Mouse (Mus musculus): ENCODE data around the gene Tmx1. TPM values are rescaled to one million over a fixed set of nuclear protein-coding genes. Genes with fewer than 3 reads are reported as not detected.
A peak's percentile ranks its signal among the peaks of the same experiment; 100 is the strongest.

The Tmx1 gene
- total and polyA plus RNA-seq, 3 experiments, result 11.5 to 140 (median 86.5) TPM

DNA sequence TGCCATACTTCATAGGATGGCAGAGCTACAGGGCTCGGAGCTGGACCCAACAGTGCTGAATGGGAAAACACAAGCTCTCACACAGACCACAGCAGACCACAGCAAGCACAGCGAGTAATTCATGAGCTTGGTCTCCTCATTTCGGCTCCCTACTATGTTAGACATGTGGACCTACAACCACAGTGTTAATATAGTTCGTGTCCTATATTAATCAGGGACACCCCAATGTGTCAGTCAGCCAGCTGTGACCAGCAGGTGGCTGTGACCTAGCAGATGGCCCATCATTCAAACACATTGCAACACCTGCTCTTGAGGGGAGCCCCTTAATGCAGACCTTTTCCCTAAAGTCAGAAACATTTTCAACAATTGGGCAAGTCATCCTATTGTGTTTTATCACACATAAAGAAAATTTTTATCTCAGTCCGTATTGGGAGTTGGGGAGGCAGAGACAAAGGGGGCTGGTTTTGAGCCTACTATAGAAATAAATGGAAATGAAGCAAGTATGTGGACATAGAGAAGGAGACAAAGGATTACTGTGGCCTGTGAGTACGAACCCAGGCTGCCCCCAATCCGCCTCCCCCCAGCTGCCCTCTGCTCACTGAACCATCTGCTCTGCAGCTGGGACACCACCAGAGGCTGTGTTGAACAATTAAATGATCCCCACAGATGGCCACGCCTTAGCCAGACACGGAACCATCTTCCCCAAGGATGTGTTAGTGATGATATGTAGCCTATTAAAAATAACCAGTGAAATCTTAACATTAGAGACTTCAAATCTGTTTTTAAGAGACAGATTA, 30.4 kb upstream of the Tmx1 start:
- Histone ChIP-seq H3K4me3 (ENCODE audit: low read depth, low read length) (no peak overlapping the region), H3K9me3 (replicated peaks) (no peaks in the 10 kb centered on the region), H3K4me1 (ENCODE audit: insufficient read depth, low read depth, low read length) (no peaks in the 10 kb centered on the region), H3K36me3 (replicated peaks) (no peaks in the 10 kb centered on the region), H3K27me3 (ENCODE audit: insufficient read depth, low read length) (peaks cover 25% of the 10 kb centered on the region)
- DNase-seq (ENCODE audit: low spot score) (no peak), ATAC-seq (ENCODE audit: extremely low read depth, insufficient number of reproducible peaks, low FRiP score, poor library complexity, severe bottlenecking) (no peak)
- TF ChIP-seq TAL1 (conservative IDR thresholded peaks at IDR 0.05; ENCODE audit: low read depth, low read length), result no peak
- no peak for TF ChIP-seq CTCF (IDR thresholded peaks at IDR 0.05; ENCODE audit: low read depth, low read length)
- TF ChIP-seq GATA1 (IDR thresholded peaks at IDR 0.05; ENCODE audit: borderline replicate concordance, low read length), result no peak
- no peak for TF ChIP-seq POLR2AphosphoS5 (IDR thresholded peaks at IDR 0.05; ENCODE audit: insufficient replicate concordance, low read depth, low read length)
- no peak for TF ChIP-seq GATA2 (IDR thresholded peaks at IDR 0.05; ENCODE audit: borderline replicate concordance, low read depth, low read length)

- peaks cover 21% of the 10 kb centered on the region for H3K27me3 ChIP-seq (ENCODE audit: insufficient read depth, low read length)
- no peak for TF ChIP-seq TAL1 (conservative IDR thresholded peaks at IDR 0.05; ENCODE audit: low read depth, low read length)
- no peak for TF ChIP-seq POLR2AphosphoS5 (IDR thresholded peaks at IDR 0.05; ENCODE audit: insufficient replicate concordance, low read depth, low read length)
- no peak for TF ChIP-seq CTCF (IDR thresholded peaks at IDR 0.05; ENCODE audit: low read depth, low read length)
- TF ChIP-seq GATA1 (IDR thresholded peaks at IDR 0.05; ENCODE audit: borderline replicate concordance, low read length), result no peak
- TF ChIP-seq GATA2 (IDR thresholded peaks at IDR 0.05; ENCODE audit: borderline replicate concordance, low read depth, low read length), result no peak
- no peak overlapping the region for H3K4me3 ChIP-seq (ENCODE audit: low read depth, low read length)
- no peak for DNase-seq (ENCODE audit: low spot score)
- ATAC-seq (ENCODE audit: extremely low read depth, insufficient number of reproducible peaks, low FRiP score, poor library complexity, severe bottlenecking), result no peak
- no peaks in the 10 kb centered on the region for H3K36me3 ChIP-seq (replicated peaks)
- H3K4me1 ChIP-seq (ENCODE audit: insufficient read depth, low read depth, low read length), result no peaks in the 10 kb centered on the region; the same call in 1 of the 2 replicates
- no peaks in the 10 kb centered on the region for H3K9me3 ChIP-seq (replicated peaks)
These were observed 25.0 kb upstream of the Tmx1 start for GRCm38 (mm10) chr12:70427885-70428284.

DNA sequence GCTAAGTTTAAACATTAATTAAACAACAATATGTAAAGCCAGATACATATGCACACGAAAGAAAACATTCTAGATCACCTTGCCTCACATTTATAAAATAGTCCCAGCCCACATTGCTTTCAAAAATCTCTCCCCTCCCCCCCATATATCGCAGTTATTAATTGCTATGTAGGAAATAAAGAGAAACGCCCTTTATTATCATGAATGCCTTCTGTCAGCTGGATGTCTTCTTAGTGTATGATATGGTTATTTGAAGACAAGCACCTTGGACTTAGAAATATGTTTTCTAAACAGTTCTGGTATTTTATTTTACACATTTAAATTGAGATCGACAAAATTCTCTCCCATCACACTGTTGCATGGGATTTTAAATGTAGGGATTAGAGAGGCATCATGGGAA, 23.3 kb upstream of the Tmx1 start:
- Histone ChIP-seq H3K4me3 (ENCODE audit: low read depth, low read length) (no peak overlapping the region), H3K4me1 (ENCODE audit: insufficient read depth, low read depth, low read length) (no peaks in the 10 kb centered on the region; the same call in 1 of the 2 replicates), H3K9me3 (replicated peaks) (no peaks in the 10 kb centered on the region), H3K27me3 (ENCODE audit: insufficient read depth, low read length) (peaks cover 25% of the 10 kb centered on the region), H3K36me3 (replicated peaks) (no peaks in the 10 kb centered on the region)
- TF ChIP-seq POLR2AphosphoS5 (IDR thresholded peaks at IDR 0.05; ENCODE audit: insufficient replicate concordance, low read depth, low read length), result no peak
- TF ChIP-seq TAL1 (conservative IDR thresholded peaks at IDR 0.05; ENCODE audit: low read depth, low read length), result no peak
- no peak for TF ChIP-seq GATA1 (IDR thresholded peaks at IDR 0.05; ENCODE audit: borderline replicate concordance, low read length)
- TF ChIP-seq CTCF (IDR thresholded peaks at IDR 0.05; ENCODE audit: low read depth, low read length), result no peak
- TF ChIP-seq GATA2 (IDR thresholded peaks at IDR 0.05; ENCODE audit: borderline replicate concordance, low read depth, low read length), result no peak
- no peak for ATAC-seq (ENCODE audit: extremely low read depth, insufficient number of reproducible peaks, low FRiP score, poor library complexity, severe bottlenecking)
- DNase-seq (ENCODE audit: low spot score), result no peak

DNA sequence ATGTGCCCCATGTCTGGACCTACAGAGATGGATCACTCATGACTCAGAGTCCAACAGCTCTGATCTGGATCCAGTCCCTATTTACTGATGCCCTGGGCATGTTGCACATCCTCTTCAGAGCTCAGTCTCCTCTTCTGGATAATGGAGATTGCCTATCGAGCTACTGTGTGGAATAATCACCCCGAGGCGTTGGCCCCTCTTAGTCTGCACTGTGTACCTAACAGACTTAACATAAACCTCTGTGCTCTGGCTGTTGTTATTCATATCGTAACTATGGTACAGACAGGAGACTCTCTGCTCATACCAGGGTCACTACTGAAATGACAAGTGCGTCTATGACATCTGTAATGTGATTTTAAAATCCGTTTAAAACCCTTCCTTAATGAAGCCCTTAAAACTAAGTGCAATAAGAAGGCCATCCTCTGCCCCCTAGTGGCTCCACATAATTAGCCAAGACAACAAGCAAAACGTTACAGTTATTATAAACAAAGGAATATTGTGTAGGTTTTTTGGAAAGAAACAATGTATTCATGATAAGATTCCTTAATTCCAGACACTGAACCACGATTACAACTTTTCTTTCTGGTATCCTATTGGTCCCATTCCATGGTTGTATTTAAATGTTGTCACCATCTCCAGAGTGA, 22.5 kb upstream of the Tmx1 start:
- H3K4me3 ChIP-seq (ENCODE audit: low read depth, low read length), result no peak overlapping the region
- H3K9me3 ChIP-seq (replicated peaks), result no peaks in the 10 kb centered on the region
- ATAC-seq (ENCODE audit: extremely low read depth, insufficient number of reproducible peaks, low FRiP score, poor library complexity, severe bottlenecking) (no peak), DNase-seq (ENCODE audit: low spot score) (no peak)
- TF ChIP-seq CTCF (IDR thresholded peaks at IDR 0.05; ENCODE audit: low read depth, low read length), result 0 out of 2 replicates have a peak, but pooled peaks have one; percentile 36
- TF ChIP-seq GATA2 (IDR thresholded peaks at IDR 0.05; ENCODE audit: borderline replicate concordance, low read depth, low read length), result no peak
- H3K36me3 ChIP-seq (replicated peaks), result no peaks in the 10 kb centered on the region
- peaks cover 25% of the 10 kb centered on the region for H3K27me3 ChIP-seq (ENCODE audit: insufficient read depth, low read length)
- H3K4me1 ChIP-seq (ENCODE audit: insufficient read depth, low read depth, low read length), result no peaks in the 10 kb centered on the region; the same call in 1 of the 2 replicates

DNA sequence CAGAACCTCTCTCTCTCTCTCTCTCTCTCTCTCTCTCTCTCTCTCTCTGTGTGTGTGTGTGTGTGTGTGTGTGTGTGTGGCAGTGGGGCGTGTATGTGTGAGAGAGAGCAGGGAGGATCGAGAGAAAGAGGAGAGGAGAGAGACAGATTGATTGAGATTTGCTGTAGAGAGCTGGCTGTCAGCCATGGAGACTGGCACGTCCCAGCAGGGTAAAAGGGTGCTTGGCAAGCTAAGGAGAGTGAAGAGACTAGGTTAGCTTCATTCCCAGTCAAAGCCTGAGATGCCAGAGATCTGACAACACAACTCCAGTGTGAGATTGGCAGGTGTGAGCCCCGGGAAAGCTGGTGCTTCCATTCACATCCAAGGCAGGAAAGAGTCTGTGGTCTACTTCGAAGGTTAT, 21.5 kb upstream of the Tmx1 start:
- TF ChIP-seq GATA1 (IDR thresholded peaks at IDR 0.05; ENCODE audit: borderline replicate concordance, low read length), result no peak
- TF ChIP-seq TAL1 (conservative IDR thresholded peaks at IDR 0.05; ENCODE audit: low read depth, low read length), result no peak
- TF ChIP-seq CTCF (IDR thresholded peaks at IDR 0.05; ENCODE audit: low read depth, low read length), result no peak
- no peak for TF ChIP-seq GATA2 (IDR thresholded peaks at IDR 0.05; ENCODE audit: borderline replicate concordance, low read depth, low read length)
- no peak for TF ChIP-seq POLR2AphosphoS5 (IDR thresholded peaks at IDR 0.05; ENCODE audit: insufficient replicate concordance, low read depth, low read length)
- H3K9me3 ChIP-seq (replicated peaks), result no peaks in the 10 kb centered on the region
- H3K27me3 ChIP-seq (ENCODE audit: insufficient read depth, low read length), result peaks cover 21% of the 10 kb centered on the region
- no peaks in the 10 kb centered on the region for H3K36me3 ChIP-seq (replicated peaks)
- no peak for DNase-seq (ENCODE audit: low spot score)
- ATAC-seq (ENCODE audit: extremely low read depth, insufficient number of reproducible peaks, low FRiP score, poor library complexity, severe bottlenecking), result no peak
- no peaks in the 10 kb centered on the region; the same call in 1 of the 2 replicates for H3K4me1 ChIP-seq (ENCODE audit: insufficient read depth, low read depth, low read length)
- H3K4me3 ChIP-seq (ENCODE audit: low read depth, low read length), result no peak overlapping the region

DNA sequence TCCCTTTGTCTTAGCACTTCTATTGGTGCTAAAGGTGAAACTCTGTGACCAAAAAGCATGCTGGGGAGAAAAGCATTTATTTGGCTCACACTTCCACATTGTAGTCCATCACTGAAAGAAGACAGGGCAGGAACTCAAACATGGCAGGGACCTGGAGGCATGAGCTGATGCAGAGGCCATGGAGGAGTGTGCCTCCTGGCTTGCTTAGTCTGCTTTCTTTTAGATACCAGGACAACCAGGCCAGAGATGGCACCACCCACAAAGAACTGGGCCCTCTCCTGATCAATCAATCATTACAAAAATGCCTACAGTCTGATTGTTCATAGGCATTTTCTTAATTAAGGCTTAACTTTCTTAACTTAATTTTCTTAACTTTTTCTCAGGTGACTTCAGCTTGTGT, 2.9 kb upstream of the Tmx1 start:
- no peak for DNase-seq (ENCODE audit: low spot score)
- peaks cover 5% of the 10 kb centered on the region for H3K27me3 ChIP-seq (ENCODE audit: insufficient read depth, low read length)
- no peak for ATAC-seq (ENCODE audit: extremely low read depth, insufficient number of reproducible peaks, low FRiP score, poor library complexity, severe bottlenecking)
- H3K4me3 ChIP-seq (ENCODE audit: low read depth, low read length), result no peak overlapping the region
- no peaks in the 10 kb centered on the region for H3K9me3 ChIP-seq (replicated peaks)
- H3K4me1 ChIP-seq (ENCODE audit: insufficient read depth, low read depth, low read length), result peaks cover 27% of the 10 kb centered on the region
- H3K36me3 ChIP-seq (replicated peaks), result peaks cover 3% of the 10 kb centered on the region
- no peak for TF ChIP-seq POLR2AphosphoS5 (IDR thresholded peaks at IDR 0.05; ENCODE audit: insufficient replicate concordance, low read depth, low read length)
- no peak for TF ChIP-seq GATA2 (IDR thresholded peaks at IDR 0.05; ENCODE audit: borderline replicate concordance, low read depth, low read length)
- no peak for TF ChIP-seq CTCF (IDR thresholded peaks at IDR 0.05; ENCODE audit: low read depth, low read length)
- no peak for TF ChIP-seq GATA1 (IDR thresholded peaks at IDR 0.05; ENCODE audit: borderline replicate concordance, low read length)
- TF ChIP-seq TAL1 (conservative IDR thresholded peaks at IDR 0.05; ENCODE audit: low read depth, low read length), result no peak

Measured in G1E (cell line).